Mouse (Mus musculus): Measurements from ENCODE around the gene Heatr5a. TPM values are rescaled to one million over a fixed set of nuclear protein-coding genes. Genes with fewer than 3 reads are reported as not detected.

Heatr5a gene
- polyA plus RNA-seq, 1 experiment from 2014 or later: 7.9 TPM

DNA sequence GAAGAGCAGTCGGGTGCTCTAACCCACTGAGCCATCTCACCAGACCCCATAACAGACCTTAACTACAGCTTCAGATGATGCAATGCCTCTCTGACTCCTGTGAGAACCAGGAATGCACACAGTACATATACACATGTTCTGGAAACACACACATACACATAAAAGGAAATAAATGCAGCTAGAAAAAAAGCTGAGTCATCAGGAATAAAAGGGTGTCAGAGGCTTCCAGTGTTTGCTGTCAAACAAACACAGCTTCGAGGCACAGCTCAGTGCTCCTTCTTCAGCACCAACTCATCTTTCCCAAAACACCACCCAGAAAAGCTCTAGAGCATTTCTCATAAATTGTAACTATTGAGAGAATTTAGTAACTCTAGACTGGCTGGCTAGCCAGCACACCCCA, 86.3 kb downstream of the Heatr5a start:
- Histone ChIP-seq H3K4me1 (ENCODE audit: control insufficient read depth, insufficient read depth, low read length) (peaks cover 5% of the 10 kb centered on the region; the same call in 1 of the 2 replicates), H3K4me2 (ENCODE audit: low read depth, low read length) (no peak overlapping the region), H3K27me3 (ENCODE audit: control insufficient read depth, insufficient read depth, low read length) (no peaks in the 10 kb centered on the region), H3K9ac (ENCODE audit: low read length) (no peak overlapping the region), H3K4me3 (ENCODE audit: low read length) (no peak overlapping the region), H3K9me3 (replicated peaks; ENCODE audit: control insufficient read depth, low read length) (no peaks in the 10 kb centered on the region), H3K36me3 (ENCODE audit: control insufficient read depth, insufficient read depth) (peaks cover 25% of the 10 kb centered on the region), H3K27ac (ENCODE audit: low read length) (no peak overlapping the region)
- no peak for ATAC-seq (replicated peaks; ENCODE audit: extremely low read depth, insufficient read depth, low FRiP score)
- 94% methylated on average over 2 of the region's 2 CpGs for WGBS

DNA sequence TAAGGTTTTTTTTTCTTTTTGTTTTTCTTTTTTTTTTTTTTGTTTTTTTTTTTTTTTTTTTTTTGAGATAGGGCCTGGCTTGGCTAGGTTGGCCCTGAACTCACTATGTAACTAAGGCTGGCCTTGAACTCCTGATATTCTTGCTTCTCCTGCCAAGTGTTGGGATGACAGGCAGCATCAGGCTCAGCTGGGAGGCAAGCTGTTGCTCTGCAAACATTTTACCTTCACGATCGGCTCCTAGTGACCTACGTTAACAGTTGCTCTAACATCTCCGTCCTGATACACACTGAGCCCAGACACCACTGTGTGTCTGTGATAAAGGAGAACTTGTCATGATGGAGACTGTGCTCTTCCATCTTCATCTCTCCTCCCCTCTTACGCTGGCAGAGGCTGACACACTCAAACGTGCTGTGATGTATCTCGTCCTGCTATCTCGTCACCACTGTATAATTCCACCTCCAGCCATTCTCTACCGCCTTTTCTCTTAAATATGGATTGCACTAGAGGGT, 87.8 kb downstream of the Heatr5a start:
- no peaks in the 10 kb centered on the region for H3K27me3 ChIP-seq (ENCODE audit: control insufficient read depth, insufficient read depth, low read length)
- no peaks in the 10 kb centered on the region for H3K9me3 ChIP-seq (replicated peaks; ENCODE audit: control insufficient read depth, low read length)
- no peak for ATAC-seq (replicated peaks; ENCODE audit: extremely low read depth, insufficient read depth, low FRiP score)
- H3K4me3 ChIP-seq (ENCODE audit: low read length): no peak overlapping the region
- H3K36me3 ChIP-seq (ENCODE audit: control insufficient read depth, insufficient read depth): peaks cover 23% of the 10 kb centered on the region
- whole genome bisulfite sequencing: 90% methylated on average over 9 of the region's 9 CpGs
- no peak overlapping the region for H3K4me2 ChIP-seq (ENCODE audit: low read depth, low read length)
- H3K9ac ChIP-seq (ENCODE audit: low read length): no peak overlapping the region
- H3K27ac ChIP-seq (ENCODE audit: low read length): no peak overlapping the region
- H3K4me1 ChIP-seq (ENCODE audit: control insufficient read depth, insufficient read depth, low read length): peaks cover 5% of the 10 kb centered on the region; the same call in 1 of the 2 replicates

DNA sequence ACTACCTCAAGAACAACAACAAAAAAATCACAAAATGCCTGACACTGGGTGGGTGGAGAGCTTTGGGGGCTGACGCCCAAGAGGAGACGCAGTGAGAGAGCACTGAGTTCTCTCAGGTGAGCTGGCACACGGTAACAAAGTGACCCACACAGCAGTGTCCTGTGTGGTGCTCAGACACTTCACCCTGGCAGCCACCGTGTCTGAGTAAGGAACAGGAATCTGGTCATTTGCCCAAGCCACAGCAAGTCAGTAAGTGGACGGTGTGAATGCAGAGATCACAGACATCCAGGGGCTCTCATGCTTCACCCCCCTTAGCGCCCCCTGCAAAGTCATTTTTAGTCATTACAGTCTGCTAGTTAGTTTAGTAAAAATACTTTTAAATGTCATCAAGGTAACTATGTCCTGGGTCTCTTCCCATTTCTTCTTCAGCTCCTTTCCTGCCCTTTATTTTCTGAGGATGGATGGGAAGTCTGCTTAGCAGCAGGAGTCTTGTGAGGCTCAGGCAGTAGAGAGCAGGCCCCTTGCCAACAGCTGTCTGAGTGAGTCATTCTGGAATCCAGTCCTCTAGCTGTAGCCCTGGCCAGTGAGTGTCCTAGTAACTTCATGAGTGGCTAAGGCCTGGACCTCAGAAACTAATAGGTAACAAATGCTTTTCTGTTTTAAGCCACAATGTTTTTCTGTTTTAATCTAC, 88.4 kb downstream of the Heatr5a start:
- Histone ChIP-seq H3K27me3 (ENCODE audit: control insufficient read depth, insufficient read depth, low read length) (no peaks in the 10 kb centered on the region), H3K9me3 (replicated peaks; ENCODE audit: control insufficient read depth, low read length) (no peaks in the 10 kb centered on the region), H3K36me3 (ENCODE audit: control insufficient read depth, insufficient read depth) (peaks cover 21% of the 10 kb centered on the region), H3K27ac (ENCODE audit: low read length) (peak overlapping the region; percentile 43; the same call in 1 of the 2 replicates), H3K4me1 (ENCODE audit: control insufficient read depth, insufficient read depth, low read length) (peaks cover 5% of the 10 kb centered on the region; the same call in 1 of the 2 replicates), H3K9ac (ENCODE audit: low read length) (no peak overlapping the region), H3K4me3 (ENCODE audit: low read length) (no peak overlapping the region), H3K4me2 (ENCODE audit: low read depth, low read length) (no peak overlapping the region)
- no peak; the same call in 1 of the 2 replicates for ATAC-seq (replicated peaks; ENCODE audit: extremely low read depth, insufficient read depth, low FRiP score)
- 74% methylated on average over 6 of the region's 6 CpGs for WGBS

DNA sequence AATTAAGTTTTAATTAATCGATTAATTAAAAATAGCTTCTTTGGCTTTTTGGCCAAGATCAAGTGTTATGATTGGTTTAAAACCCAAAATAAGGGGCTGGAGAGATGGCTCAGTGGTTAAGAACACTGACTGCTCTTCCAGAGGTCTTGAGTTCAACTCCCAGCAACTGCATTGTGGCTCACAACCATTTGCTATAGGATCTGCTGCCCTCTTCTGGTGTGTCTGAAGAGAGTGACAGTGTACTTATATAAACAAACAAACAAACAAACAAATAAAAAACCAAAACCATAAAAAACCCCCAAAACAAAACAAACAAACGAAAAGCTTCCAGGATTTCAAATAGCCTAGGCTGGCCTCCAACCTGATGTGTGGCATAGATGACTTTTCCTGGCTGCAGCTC, 89.3 kb downstream of the Heatr5a start:
- Histone ChIP-seq H3K9me3 (replicated peaks; ENCODE audit: control insufficient read depth, low read length) (no peaks in the 10 kb centered on the region), H3K36me3 (ENCODE audit: control insufficient read depth, insufficient read depth) (peaks cover 27% of the 10 kb centered on the region), H3K27me3 (ENCODE audit: control insufficient read depth, insufficient read depth, low read length) (no peaks in the 10 kb centered on the region), H3K27ac (ENCODE audit: low read length) (no peak overlapping the region), H3K4me3 (ENCODE audit: low read length) (no peak overlapping the region), H3K9ac (ENCODE audit: low read length) (no peak overlapping the region), H3K4me1 (ENCODE audit: control insufficient read depth, insufficient read depth, low read length) (peaks cover 5% of the 10 kb centered on the region; the same call in 1 of the 2 replicates), H3K4me2 (ENCODE audit: low read depth, low read length) (no peak overlapping the region)
- WGBS: 95% methylated on average over 2 of the region's 2 CpGs
- ATAC-seq (replicated peaks; ENCODE audit: extremely low read depth, insufficient read depth, low FRiP score): no peak

DNA sequence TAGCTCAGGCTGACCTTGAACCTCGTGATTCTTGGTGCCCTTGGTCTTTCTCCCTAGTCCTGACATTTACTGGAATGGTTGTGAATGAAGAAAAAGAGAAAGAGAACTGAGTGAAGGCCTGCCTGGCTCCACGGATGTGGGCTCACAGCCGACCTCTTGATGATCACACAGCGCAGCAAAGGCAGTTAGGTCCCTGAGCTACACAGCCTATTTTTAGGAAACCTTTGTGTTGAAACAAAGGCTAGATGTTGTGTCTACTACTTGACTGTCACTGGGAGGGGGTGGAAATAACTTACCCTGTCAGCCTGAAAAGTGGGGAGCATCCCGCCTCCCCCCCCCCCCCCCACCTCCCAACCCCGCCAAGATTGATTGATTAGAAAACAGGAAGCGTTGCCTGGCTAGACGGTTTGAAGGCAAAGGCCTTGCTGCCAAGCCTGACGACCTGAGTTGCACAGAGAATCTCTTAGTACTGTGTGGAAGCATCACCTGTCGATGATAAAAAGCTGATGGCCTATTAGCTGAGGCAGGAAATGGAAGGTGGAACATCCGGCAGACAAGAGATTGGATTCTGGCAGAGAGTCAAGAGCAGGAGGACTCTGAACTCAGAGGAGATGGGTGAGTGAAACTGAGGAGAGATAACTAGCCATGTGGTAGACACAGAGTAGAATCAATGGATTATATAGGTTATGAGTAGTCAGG, 99.5 kb downstream of the Heatr5a start:
- Histone ChIP-seq H3K4me1 (ENCODE audit: control insufficient read depth, insufficient read depth, low read length) (no peaks in the 10 kb centered on the region), H3K27me3 (ENCODE audit: control insufficient read depth, insufficient read depth, low read length) (no peaks in the 10 kb centered on the region), H3K9me3 (replicated peaks; ENCODE audit: control insufficient read depth, low read length) (no peaks in the 10 kb centered on the region), H3K4me3 (ENCODE audit: low read length) (no peak overlapping the region), H3K9ac (ENCODE audit: low read length) (no peak overlapping the region), H3K27ac (ENCODE audit: low read length) (0 out of 2 replicates have a peak overlapping the region, but pooled peaks have one; percentile 3), H3K4me2 (ENCODE audit: low read depth, low read length) (no peak overlapping the region), H3K36me3 (ENCODE audit: control insufficient read depth, insufficient read depth) (peaks cover 8% of the 10 kb centered on the region; the same call in 1 of the 2 replicates)
- no peak; the same call in 1 of the 2 replicates for ATAC-seq (replicated peaks; ENCODE audit: extremely low read depth, insufficient read depth, low FRiP score)
- 45% methylated on average over 11 of the region's 11 CpGs for WGBS

DNA sequence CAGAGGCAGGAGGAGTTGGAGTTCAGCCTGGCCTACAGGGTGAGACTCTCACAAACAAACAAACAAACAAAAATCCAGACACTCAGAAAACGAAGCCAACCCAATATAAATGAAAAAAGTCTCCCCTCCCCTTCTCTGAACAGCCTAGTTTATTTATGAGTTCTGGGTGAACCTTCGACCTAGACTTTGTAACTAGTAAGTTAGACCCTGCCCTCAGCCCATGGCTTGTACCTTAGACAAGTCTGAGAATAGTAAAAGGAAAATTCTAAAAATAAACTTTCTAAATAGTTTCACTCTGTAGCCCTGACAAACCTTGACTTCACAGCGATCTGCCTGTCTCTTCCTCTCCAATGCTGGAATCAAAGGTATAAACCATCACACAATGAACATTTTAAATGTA, 101.6 kb downstream of the Heatr5a start:
- H3K4me1 ChIP-seq (ENCODE audit: control insufficient read depth, insufficient read depth, low read length): peaks cover 10% of the 10 kb centered on the region
- ATAC-seq (replicated peaks; ENCODE audit: extremely low read depth, insufficient read depth, low FRiP score): no peak
- H3K4me3 ChIP-seq (ENCODE audit: low read length): no peak overlapping the region
- H3K4me2 ChIP-seq (ENCODE audit: low read depth, low read length): no peak overlapping the region
- no peaks in the 10 kb centered on the region for H3K27me3 ChIP-seq (ENCODE audit: control insufficient read depth, insufficient read depth, low read length)
- H3K27ac ChIP-seq (ENCODE audit: low read length): no peak overlapping the region
- no peak overlapping the region for H3K9ac ChIP-seq (ENCODE audit: low read length)
- 69% methylated on average over 3 of the region's 3 CpGs for WGBS
- H3K36me3 ChIP-seq (ENCODE audit: control insufficient read depth, insufficient read depth): no peaks in the 10 kb centered on the region
- H3K9me3 ChIP-seq (replicated peaks; ENCODE audit: control insufficient read depth, low read length): no peaks in the 10 kb centered on the region

DNA sequence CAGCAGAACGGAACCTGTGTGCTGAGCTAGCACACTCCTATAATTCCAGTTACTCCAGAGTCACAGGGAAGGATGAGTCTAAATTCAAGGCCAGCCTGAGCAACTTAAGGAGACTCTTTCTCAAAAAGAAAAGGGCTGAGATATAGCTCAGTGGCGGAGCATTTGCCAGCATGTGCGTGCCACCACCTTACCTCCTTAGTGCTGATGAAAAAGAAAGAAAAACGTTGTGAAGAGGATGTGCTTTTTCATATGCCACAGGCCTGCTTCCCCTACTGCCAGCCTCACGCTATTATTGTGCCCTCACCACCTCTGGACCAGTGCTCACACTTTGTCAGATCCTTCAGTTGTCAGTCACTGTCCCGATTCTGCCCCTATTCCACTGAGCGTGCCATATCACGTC, 104.0 kb downstream of the Heatr5a start:
- no peaks in the 10 kb centered on the region for H3K27me3 ChIP-seq (ENCODE audit: control insufficient read depth, insufficient read depth, low read length)

DNA sequence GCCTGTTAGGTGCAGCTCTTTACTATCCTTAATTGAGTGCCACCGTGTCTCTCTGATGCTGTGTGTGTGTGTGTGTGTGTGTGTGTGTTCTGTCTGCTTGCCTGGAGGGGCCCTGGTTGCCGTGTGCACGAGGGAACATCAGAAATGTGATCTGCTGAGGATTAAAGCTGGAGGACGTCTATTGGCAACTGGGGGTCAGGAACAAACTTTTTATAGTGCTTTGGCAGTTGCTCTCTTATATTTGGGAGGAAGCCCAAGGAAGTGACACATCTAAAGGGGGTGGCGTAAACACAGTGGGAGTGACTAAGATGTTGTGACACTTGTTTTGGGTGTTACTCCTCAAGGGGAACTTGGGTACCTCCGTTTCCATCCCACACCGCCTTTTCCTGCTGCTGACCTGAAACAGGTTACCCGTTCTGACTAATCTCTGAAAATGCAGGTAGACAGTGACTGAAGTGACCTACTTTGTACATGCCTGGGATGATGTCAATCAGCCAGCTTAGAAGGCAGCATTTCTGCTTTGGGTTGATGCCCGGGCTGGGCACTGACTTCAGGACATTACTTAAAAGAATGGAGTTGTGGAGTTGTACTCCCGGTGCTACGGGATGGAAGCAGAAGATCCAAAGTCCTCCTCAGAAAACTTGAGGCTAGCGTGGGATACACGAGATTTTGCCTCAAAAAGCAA, 104.8 kb downstream of the Heatr5a start:
- Histone ChIP-seq H3K27ac (ENCODE audit: low read length) (peak overlapping the region; percentile 11; the same call in 1 of the 2 replicates), H3K9me3 (replicated peaks; ENCODE audit: control insufficient read depth, low read length) (no peaks in the 10 kb centered on the region), H3K27me3 (ENCODE audit: control insufficient read depth, insufficient read depth, low read length) (no peaks in the 10 kb centered on the region), H3K9ac (ENCODE audit: low read length) (no peak overlapping the region), H3K4me1 (ENCODE audit: control insufficient read depth, insufficient read depth, low read length) (peaks cover 10% of the 10 kb centered on the region), H3K4me2 (ENCODE audit: low read depth, low read length) (no peak overlapping the region), H3K4me3 (ENCODE audit: low read length) (no peak overlapping the region), H3K36me3 (ENCODE audit: control insufficient read depth, insufficient read depth) (no peaks in the 10 kb centered on the region)
- no peak for ATAC-seq (replicated peaks; ENCODE audit: extremely low read depth, insufficient read depth, low FRiP score)
- 62% methylated on average over 13 of the region's 13 CpGs for WGBS

More for the DNA sequence above, 104.0 kb downstream of the Heatr5a start:
- H3K27ac ChIP-seq (ENCODE audit: low read length): no peak overlapping the region
- H3K4me1 ChIP-seq (ENCODE audit: control insufficient read depth, insufficient read depth, low read length): peaks cover 10% of the 10 kb centered on the region
- no peak overlapping the region for H3K4me2 ChIP-seq (ENCODE audit: low read depth, low read length)
- ATAC-seq (replicated peaks; ENCODE audit: extremely low read depth, insufficient read depth, low FRiP score): no peak
- no peaks in the 10 kb centered on the region for H3K36me3 ChIP-seq (ENCODE audit: control insufficient read depth, insufficient read depth)
- H3K9ac ChIP-seq (ENCODE audit: low read length): no peak overlapping the region
- 81% methylated on average over 8 of the region's 8 CpGs for WGBS
- H3K9me3 ChIP-seq (replicated peaks; ENCODE audit: control insufficient read depth, low read length): no peaks in the 10 kb centered on the region
- no peak overlapping the region for H3K4me3 ChIP-seq (ENCODE audit: low read length)

Data from heart, embryonic 16.5 days (tissue).